Mouse (Mus musculus) naive thymus-derived CD4-positive, alpha-beta T cell, adult 5 months (primary cell): ENCODE measurements around the gene Olfr718-ps1. TPM values are rescaled to one million over a fixed set of nuclear protein-coding genes. Genes with fewer than 3 reads are reported as not detected.

Experiments used
- polyA plus RNA-seq: library from polyadenylated mRNA; unstranded; fragments of 100-300 nt; shearing (Covaris generic); gene quantifications from one replicate; pipeline ENCODE4 v1.2.1, GENCODE M21; 2017

The Olfr718-ps1 gene
- polyA plus RNA-seq: 0.07 TPM

GRCm38 (mm10) chr5:143147481-143147880 lies at the start of gene Olfr718-ps1:
Olfr718-ps1 (minus strand) TSS chr5:143147581.

GRCm38 (mm10) chr5:143180255-143181076 lies 33.1 kb upstream of the Olfr718-ps1 start, which contains the start of the genes Rbak and Spdye4b:
Rbak (minus strand) TSS chr5:143180775.
Spdye4b (plus strand) TSS chr5:143181017.

GRCm38 (mm10) chr5:143112281-143113246 lies 34.8 kb downstream of the Olfr718-ps1 start, which contains the start of gene Rnf216:
Rnf216 (minus strand) TSS chr5:143112994.

Other genes with a start within 250 kb of the Olfr718-ps1 start
- gene Actb, start 240.8 kb downstream of the Olfr718-ps1 start, polyA plus RNA-seq: 2,502 TPM
- not detected for gene Fscn1, start 187.2 kb downstream of the Olfr718-ps1 start, polyA plus RNA-seq
- 18.7 TPM for gene Rnf216, start 34.6 kb downstream of the Olfr718-ps1 start, polyA plus RNA-seq
- 16.2 TPM for gene Rbak, start 33.2 kb upstream of the Olfr718-ps1 start, polyA plus RNA-seq
- gene Spdye4b, start 33.4 kb upstream of the Olfr718-ps1 start, polyA plus RNA-seq: not detected
- not detected for gene Spdye4a, start 79.3 kb upstream of the Olfr718-ps1 start, polyA plus RNA-seq
- gene Zfp12, start 87.6 kb upstream of the Olfr718-ps1 start, polyA plus RNA-seq: 32.9 TPM
- 0.81 TPM for gene Zfp316, start 122.4 kb upstream of the Olfr718-ps1 start, polyA plus RNA-seq
- not detected for gene Zfp853, start 146.0 kb upstream of the Olfr718-ps1 start, polyA plus RNA-seq
- gene E130309D02Rik, start 167.8 kb upstream of the Olfr718-ps1 start, polyA plus RNA-seq: 58.8 TPM
- gene Zdhhc4, start 181.7 kb upstream of the Olfr718-ps1 start, polyA plus RNA-seq: 71.7 TPM
- gene Grid2ip, start 209.8 kb upstream of the Olfr718-ps1 start, polyA plus RNA-seq: not detected